Mouse (Mus musculus) layer of hippocampus, adult 2 months (tissue): ENCODE measurements around the gene Pigf. TPM values are rescaled to one million over a fixed set of nuclear protein-coding genes. Genes with fewer than 3 reads are reported as not detected.

Experiments used
- DNase-seq, 2 experiments: peaks; one replicate each; pipeline ENCODE4 v3.0.0; 2022; ENCODE audit warnings: low spot score in 2 of 2
- H3K27ac ChIP-seq: fragments of 200-600 bp; 2 replicates; pipeline ENCODE4 v1.8.1; 2022
- H3K4me3 ChIP-seq: fragments of 200-600 bp; 2 replicates; pipeline ENCODE4 v1.8.1; 2022; ENCODE audit warnings: mild to moderate bottlenecking
- CTCF ChIP-seq: fragments of 200-600 bp; conservative IDR thresholded peaks from 2 replicates; pipeline ENCODE4 v1.8.1; 2022; ENCODE audit warnings: antibody characterized with exemption, mild to moderate bottlenecking, moderate library complexity
- total RNA-seq, 2 experiments: library from RNA; stranded (reverse); gene quantifications; 2 replicates each; pipeline ENCODE4 v1.2.3; 2021

Gene Pigf
- total RNA-seq, 2 experiments from 2014 or later = 15.0 to 18.1 TPM

GRCm38 (mm10) chr17:87052432-87052831 lies 27.2 kb upstream of the Pigf start:
- TF ChIP-seq CTCF = no peak
- H3K4me3 ChIP-seq = no peak overlapping the region
- no peak for DNase-seq
- no peak overlapping the region for H3K27ac ChIP-seq

- DNase-seq = no peak
- no peak for TF ChIP-seq CTCF
- Histone ChIP-seq H3K27ac (no peak overlapping the region), H3K4me3 (no peak overlapping the region)
These were observed 26.4 kb upstream of the Pigf start for GRCm38 (mm10) chr17:87051652-87052051.

GRCm38 (mm10) chr17:87050469-87051175 lies 25.4 kb upstream of the Pigf start:
- H3K4me3 ChIP-seq = no peak overlapping the region; the same call in 1 of the 2 replicates
- H3K27ac ChIP-seq = peak overlapping the region; percentile 37
- TF ChIP-seq CTCF = peak; percentile 28
- DNase-seq = peak; percentile 44 to 61

- peak overlapping the region; percentile 37; the same call in 1 of the 2 replicates for H3K27ac ChIP-seq
- no peak for DNase-seq
- H3K4me3 ChIP-seq = no peak overlapping the region
- no peak for TF ChIP-seq CTCF
These were observed 24.5 kb upstream of the Pigf start for GRCm38 (mm10) chr17:87049696-87050095.

- no peak overlapping the region for H3K27ac ChIP-seq
- DNase-seq = no peak
- H3K4me3 ChIP-seq = no peak overlapping the region
- TF ChIP-seq CTCF = peak; percentile 1; the same call in 1 of the 2 replicates
These were observed 19.6 kb upstream of the Pigf start for GRCm38 (mm10) chr17:87044796-87045195.

- DNase-seq = peak; percentile 86 to 93
- peak; percentile 100 for TF ChIP-seq CTCF
- H3K4me3 ChIP-seq = no peak overlapping the region
- no peak overlapping the region for H3K27ac ChIP-seq
These were observed 19.2 kb upstream of the Pigf start for GRCm38 (mm10) chr17:87044364-87044763.

GRCm38 (mm10) chr17:87041739-87042138 lies 16.5 kb upstream of the Pigf start:
- peak overlapping the region; percentile 31 for H3K4me3 ChIP-seq
- no peak for TF ChIP-seq CTCF
- H3K27ac ChIP-seq = 0 out of 2 replicates have a peak overlapping the region, but pooled peaks have one; percentile 2
- DNase-seq = peak; percentile 47

GRCm38 (mm10) chr17:87038496-87038895 lies 13.3 kb upstream of the Pigf start:
- Histone ChIP-seq H3K27ac (no peak overlapping the region), H3K4me3 (no peak overlapping the region)
- DNase-seq = no peak
- no peak for TF ChIP-seq CTCF

GRCm38 (mm10) chr17:87036141-87037073 lies 11.2 kb upstream of the Pigf start:
- H3K27ac ChIP-seq = no peak overlapping the region
- H3K4me3 ChIP-seq = no peak overlapping the region
- peak in 1 of 2 experiments; percentile 45 for DNase-seq
- peak; percentile 89 for TF ChIP-seq CTCF

- H3K4me3 ChIP-seq = peak overlapping the region; percentile 96
- no peak for TF ChIP-seq CTCF
- peak overlapping the region; percentile 86 for H3K27ac ChIP-seq
- DNase-seq = no peak
These were observed 539 bp downstream of the Pigf start for GRCm38 (mm10) chr17:87024491-87025242.

GRCm38 (mm10) chr17:87019692-87020091 lies 5.5 kb downstream of the Pigf start:
- Histone ChIP-seq H3K4me3 (no peak overlapping the region), H3K27ac (no peak overlapping the region)
- DNase-seq = no peak
- TF ChIP-seq CTCF = no peak

- Histone ChIP-seq H3K27ac (no peak overlapping the region), H3K4me3 (no peak overlapping the region)
- TF ChIP-seq CTCF = no peak
- peak; percentile 76 to 84 for DNase-seq
These were observed 13.7 kb downstream of the Pigf start for GRCm38 (mm10) chr17:87011301-87012019.
